In the genomic region with DNA sequence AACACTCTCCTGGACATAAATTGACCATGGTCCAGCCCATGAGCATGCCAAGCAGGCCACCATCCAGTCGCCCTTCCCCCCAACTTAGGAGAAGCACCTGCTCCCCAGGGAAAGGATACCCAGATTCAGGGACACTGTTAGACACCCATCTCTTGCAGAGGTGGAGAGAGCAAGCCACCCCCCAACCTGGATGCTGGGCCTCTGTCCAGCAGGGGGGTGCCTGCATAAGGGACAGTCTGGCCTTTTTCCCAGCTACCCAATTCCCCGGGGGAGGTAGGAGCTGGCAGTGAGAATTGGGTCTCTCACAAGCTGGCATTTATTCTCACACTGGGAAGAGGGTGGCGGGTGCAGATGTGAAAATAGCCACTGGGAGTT, we compare ENCODE assay signal across 11 mouse cellular contexts. TPM values are rescaled to one million over a fixed set of nuclear protein-coding genes. Genes with fewer than 3 reads are reported as not detected.
DNase-seq lines count a peak whose midpoint lies in the region; ATAC-seq lines count a peak whose summit lies in the region.
"Had no signal": no experiment of that assay in that cellular context is flagged by ENCODE, and none has a peak within 500 bp of the region (broad histone marks: within the 10 kb centered on the region; RNA-seq: fewer than 3 reads in every experiment).

No protein-coding gene starts in this region.

- no peaks in the 10 kb centered on the region for H3K36me3 ChIP-seq in embryonic facial prominence, embryonic 11.5 days (replicated peaks; ENCODE audit: control insufficient read depth, insufficient read depth, low read depth, low read length)
- H3K36me3 ChIP-seq in hindbrain, embryonic 15.5 days, result no peaks in the 10 kb centered on the region
- H3K36me3 ChIP-seq in neural tube, embryonic 15.5 days, result no peaks in the 10 kb centered on the region
- H3K36me3 ChIP-seq: limb, embryonic 12.5 days had no signal

- 0 out of 2 replicates have a peak, but pooled peaks have one; percentile 34 for ATAC-seq in embryonic facial prominence, embryonic 11.5 days (replicated peaks; ENCODE audit: insufficient number of reproducible peaks, low FRiP score, low TSS enrichment, low read depth)
- peak; percentile 40; the same call in 1 of the 2 replicates for ATAC-seq in hindbrain, embryonic 15.5 days (ENCODE audit: low FRiP score, low read depth)
- peak; percentile 11; the same call in 1 of the 2 replicates for ATAC-seq in neural tube, embryonic 15.5 days (ENCODE audit: low FRiP score)
- no peak for ATAC-seq in erythroid progenitor cell, adult 5-6 weeks (replicated peaks; ENCODE audit: low FRiP score, poor library complexity, severe bottlenecking)

- H3K27me3 ChIP-seq in embryonic facial prominence, embryonic 11.5 days (ENCODE audit: control insufficient read depth, insufficient read depth, low read length), result no peaks in the 10 kb centered on the region
- no peaks in the 10 kb centered on the region for H3K27me3 ChIP-seq in hindbrain, embryonic 15.5 days
- H3K27me3 ChIP-seq in neural tube, embryonic 15.5 days (replicated peaks), result no peaks in the 10 kb centered on the region

- H3K4me3 ChIP-seq in embryonic facial prominence, embryonic 11.5 days (ENCODE audit: low read depth, low read length), result peak overlapping the region; percentile 5; the same call in 1 of the 2 replicates
- H3K4me3 ChIP-seq in hindbrain, embryonic 15.5 days, result peak overlapping the region; percentile 56
- H3K4me3 ChIP-seq in neural tube, embryonic 15.5 days (replicated peaks), result peak overlapping the region; percentile 54
- H3K4me3 ChIP-seq: gastrocnemius, adult 2 months; limb, embryonic 12.5 days had no signal

- peak; percentile 61 for DNase-seq in right cerebral cortex, adult 18-20 months
- DNase-seq in right cerebral cortex, postnatal 14 days, result no peak
- no peak for DNase-seq in embryonic facial prominence, embryonic 11.5 days (ENCODE audit: low spot score)
- no peak for DNase-seq in thymus, postnatal 4 days
- no peak for DNase-seq in kidney, postnatal 14 days

- H3K4me1 ChIP-seq in embryonic facial prominence, embryonic 11.5 days (ENCODE audit: control insufficient read depth, insufficient read depth, low read length), result no peaks in the 10 kb centered on the region
- peaks cover 31% of the 10 kb centered on the region for H3K4me1 ChIP-seq in hindbrain, embryonic 15.5 days (replicated peaks)
- H3K4me1 ChIP-seq in neural tube, embryonic 15.5 days, result peaks cover 28% of the 10 kb centered on the region

- 37% methylated on average over 3 of the region's 3 CpGs for WGBS in embryonic facial prominence, embryonic 11.5 days
- 33% methylated on average over 3 of the region's 3 CpGs for WGBS in hindbrain, embryonic 15.5 days
- WGBS in neural tube, embryonic 15.5 days, result 34% methylated on average over 3 of the region's 3 CpGs

- no peaks in the 10 kb centered on the region for H3K9me3 ChIP-seq in embryonic facial prominence, embryonic 11.5 days (replicated peaks; ENCODE audit: control insufficient read depth, low read length)
- H3K9me3 ChIP-seq in hindbrain, embryonic 15.5 days, result no peaks in the 10 kb centered on the region
- no peaks in the 10 kb centered on the region for H3K9me3 ChIP-seq in neural tube, embryonic 15.5 days (replicated peaks)
- H3K9me3 ChIP-seq: limb, embryonic 12.5 days had no signal

- no peak overlapping the region for H3K9ac ChIP-seq in embryonic facial prominence, embryonic 11.5 days (replicated peaks; ENCODE audit: low read length)
- H3K9ac ChIP-seq in hindbrain, embryonic 15.5 days, result peak overlapping the region; percentile 82
- peak overlapping the region; percentile 67 for H3K9ac ChIP-seq in neural tube, embryonic 15.5 days (replicated peaks)
- H3K9ac ChIP-seq: limb, embryonic 12.5 days had no signal

- no peak overlapping the region for H3K4me2 ChIP-seq in embryonic facial prominence, embryonic 11.5 days (ENCODE audit: low read depth, low read length)
- peak overlapping the region; percentile 76 for H3K4me2 ChIP-seq in hindbrain, embryonic 15.5 days
- peak overlapping the region; percentile 72 for H3K4me2 ChIP-seq in neural tube, embryonic 15.5 days

- no peak overlapping the region for H3K27ac ChIP-seq in embryonic facial prominence, embryonic 11.5 days (replicated peaks; ENCODE audit: low read depth, low read length)
- H3K27ac ChIP-seq in hindbrain, embryonic 15.5 days (replicated peaks), result peak overlapping the region; percentile 60; the same call in 1 of the 2 replicates
- peak overlapping the region; percentile 67 for H3K27ac ChIP-seq in neural tube, embryonic 15.5 days (replicated peaks)
- H3K27ac ChIP-seq: gastrocnemius, adult 2 months; limb, embryonic 12.5 days had no signal

RNA-seq across cellular contexts. Expression of a gene that starts 0.6 kb away (rescaled TPM):
- polyA plus RNA-seq in embryonic facial prominence, embryonic 11.5 days (2014; fragmentation: Nextera tagmentation; extraction: Ambion mirVana), result 3.2 and 3.3 TPM in 2 replicates
- 79.4 and 90.0 TPM in 2 replicates for polyA plus RNA-seq in hindbrain, embryonic 15.5 days (2015; fragmentation: Nextera tagmentation; extraction: Ambion mirVana)
- 65.5 and 87.3 TPM in 2 replicates for polyA plus RNA-seq in neural tube, embryonic 15.5 days (2015; fragmentation: Nextera tagmentation; extraction: Ambion mirVana)
- total RNA-seq in erythroid progenitor cell, adult 5-6 weeks (2015; ENCODE audit: low replicate concordance), result not detected in 2 replicates
- total RNA-seq in erythroid progenitor cell, adult 5-6 weeks (2017; ENCODE audit: low replicate concordance), result not detected in 2 replicates
- total RNA-seq: gastrocnemius, adult 2 months had no signal

RNA-seq across cellular contexts. Expression of a gene that starts 29.0 kb away (rescaled TPM):
- 567 and 573 TPM in 2 replicates for polyA plus RNA-seq in embryonic facial prominence, embryonic 11.5 days (2014; fragmentation: Nextera tagmentation; extraction: Ambion mirVana)
- polyA plus RNA-seq in hindbrain, embryonic 15.5 days (2015; fragmentation: Nextera tagmentation; extraction: Ambion mirVana), result 616 and 619 TPM in 2 replicates
- 658 and 665 TPM in 2 replicates for polyA plus RNA-seq in neural tube, embryonic 15.5 days (2015; fragmentation: Nextera tagmentation; extraction: Ambion mirVana)
- total RNA-seq in erythroid progenitor cell, adult 5-6 weeks (2015; ENCODE audit: low replicate concordance), result 156 and 193 TPM in 2 replicates
- total RNA-seq in erythroid progenitor cell, adult 5-6 weeks (2017; ENCODE audit: low replicate concordance), result 74.0 and 81.6 TPM in 2 replicates

RNA-seq across cellular contexts. Expression of a gene that starts 29.1 kb away (rescaled TPM):
- polyA plus RNA-seq in embryonic facial prominence, embryonic 11.5 days (2014; fragmentation: Nextera tagmentation; extraction: Ambion mirVana), result 0.31 TPM in 1 of 2 replicates, not detected in the other
- 0.25 and 0.60 TPM in 2 replicates for polyA plus RNA-seq in hindbrain, embryonic 15.5 days (2015; fragmentation: Nextera tagmentation; extraction: Ambion mirVana)
- 0.36 and 0.88 TPM in 2 replicates for polyA plus RNA-seq in neural tube, embryonic 15.5 days (2015; fragmentation: Nextera tagmentation; extraction: Ambion mirVana)
- total RNA-seq in erythroid progenitor cell, adult 5-6 weeks (2015; ENCODE audit: low replicate concordance), result not detected in 2 replicates
- total RNA-seq in erythroid progenitor cell, adult 5-6 weeks (2017; ENCODE audit: low replicate concordance), result not detected in 2 replicates
- total RNA-seq: gastrocnemius, adult 2 months had no signal
- polyA plus RNA-seq: limb, embryonic 12.5 days; spleen, adult 2 months had no signal

Comparison
In these comparisons a context has a peak if more than half of its experiments do, and no peak if none do; other contexts are left out.
1. H3K4me3 ChIP-seq: peak in every context shown above with its lines; median percentile 56 in hindbrain, embryonic 15.5 days; 54 in neural tube, embryonic 15.5 days; 5 in embryonic facial prominence, embryonic 11.5 days.
2. RNA of a gene that starts 0.6 kb away (polyA plus RNA-seq): 65.5 to 87.3 TPM in neural tube, embryonic 15.5 days and 79.4 to 90.0 TPM in hindbrain, embryonic 15.5 days; 3.2 to 3.3 TPM in embryonic facial prominence, embryonic 11.5 days; every median in the first group is over 10 times any median in the second.